Mouse (Mus musculus) neural tube, embryonic 14.5 days (tissue): ENCODE measurements around the gene Olfr786. TPM values are rescaled to one million over a fixed set of nuclear protein-coding genes. Genes with fewer than 3 reads are reported as not detected.

ENCODE experiments used
- ATAC-seq: fragments of 200-750 bp; cut with Nextera tagmentation; 2 replicates; pipeline ENCODE4 v1.8.0; 2017; ENCODE audit warnings: low read depth, mild to moderate bottlenecking, moderate TSS enrichment, moderate library complexity
- H3K27ac ChIP-seq: fragments of 300-500 bp; sonication (generic); 2 replicates; pipeline ENCODE4 v1.5.1; 2014; ENCODE audit warnings: low read depth, mild to moderate bottlenecking, control low read depth, low read length, moderate library complexity, mixed read lengths
- H3K27me3 ChIP-seq: fragments of 300-500 bp; sonication (generic); 2 replicates; pipeline ENCODE4 v1.6.1; 2014; ENCODE audit warnings: low read length; ENCODE audit not compliant: control insufficient read depth, insufficient read depth
- H3K36me3 ChIP-seq: fragments of 300-500 bp; sonication (generic); 2 replicates; pipeline ENCODE4 v1.6.1; 2014; ENCODE audit warnings: low read length, mixed read lengths; ENCODE audit not compliant: control insufficient read depth, insufficient read depth
- H3K4me1 ChIP-seq: fragments of 300-500 bp; sonication (generic); 2 replicates; pipeline ENCODE4 v1.6.1; 2014; ENCODE audit warnings: low read length; ENCODE audit not compliant: control insufficient read depth, insufficient read depth
- H3K4me2 ChIP-seq: fragments of 300-500 bp; sonication (generic); 2 replicates; pipeline ENCODE4 v1.6.1; 2014; ENCODE audit warnings: mild to moderate bottlenecking, low read depth, low read length, control low read depth
- H3K4me3 ChIP-seq: fragments of 300-500 bp; sonication (generic); 2 replicates; pipeline ENCODE4 v1.5.1; 2014; ENCODE audit warnings: low read depth, low read length, control low read depth, mixed read lengths
- H3K9ac ChIP-seq: fragments of 300-500 bp; sonication (generic); replicated peaks from 2 replicates; pipeline ENCODE4 v1.6.1; 2014; ENCODE audit warnings: low read depth, mild to moderate bottlenecking, control low read depth, low read length, mixed read lengths
- H3K9me3 ChIP-seq: fragments of 300-500 bp; sonication (generic); 2 replicates; pipeline ENCODE4 v1.6.1; 2016; ENCODE audit warnings: low read length; ENCODE audit not compliant: control insufficient read depth
- WGBS: fragments of 180-500 bp; shearing (Covaris S2); extraction: QIAGEN DNeasy Blood & Tissue Kit; methylation state at CpG from one replicate; pipeline ENCODE4 v1.1.7; 2014; 5-methylcytosine and 5-hydroxymethylcytosine counted together
- polyA plus RNA-seq: library from polyadenylated mRNA; unstranded; fragments of >200 nt; fragmentation: Nextera tagmentation; extraction: Ambion mirVana; gene quantifications from 2 replicates; pipeline ENCODE4 v1.2.1, GENCODE M21; 2014

The Olfr786 gene
- 0.15 TPM in 1 of 2 replicates, not detected in the other for polyA plus RNA-seq

GRCm38 (mm10) chr10:129427006-129427405 is at the start of gene Olfr786:
Gene Olfr786, plus strand, starts transcription at chr10:129427306.
- Histone ChIP-seq H3K36me3 (no peaks in the 10 kb centered on the region), H3K4me3 (no peak within 1 kb of the TSS), H3K27ac (no peak within 1 kb of the TSS), H3K4me1 (no peaks in the 10 kb centered on the region), H3K9me3 (no peaks in the 10 kb centered on the region), H3K4me2 (no peak within 1 kb of the TSS), H3K9ac (no peak within 1 kb of the TSS), H3K27me3 (no peaks in the 10 kb centered on the region)
- ATAC-seq: no peak

GRCm38 (mm10) chr10:129383783-129384182 is 43.3 kb upstream of the Olfr786 start, which contains the start of gene Olfr784:
Gene Olfr784, plus strand, starts transcription at chr10:129384083.
- Histone ChIP-seq H3K27ac (no peak within 1 kb of the TSS), H3K4me1 (no peaks in the 10 kb centered on the region), H3K36me3 (no peaks in the 10 kb centered on the region), H3K4me2 (no peak within 1 kb of the TSS), H3K9me3 (no peaks in the 10 kb centered on the region), H3K9ac (no peak within 1 kb of the TSS), H3K27me3 (no peaks in the 10 kb centered on the region), H3K4me3 (no peak within 1 kb of the TSS)
- ATAC-seq: no peak

GRCm38 (mm10) chr10:129400892-129401291 is 26.2 kb upstream of the Olfr786 start:
- Histone ChIP-seq H3K4me2 (no peak overlapping the region), H3K4me3 (no peak overlapping the region), H3K9me3 (no peaks in the 10 kb centered on the region), H3K4me1 (no peaks in the 10 kb centered on the region), H3K27me3 (no peaks in the 10 kb centered on the region), H3K27ac (no peak overlapping the region), H3K9ac (no peak overlapping the region), H3K36me3 (no peaks in the 10 kb centered on the region)
- WGBS: 50% methylated on average over 5 of the region's 5 CpGs
- no peak for ATAC-seq

- H3K36me3 ChIP-seq: no peaks in the 10 kb centered on the region
- WGBS: 80% methylated on average over 2 of the region's 2 CpGs
These were observed 22.0 kb upstream of the Olfr786 start, which contains the start of gene Olfr785 for GRCm38 (mm10) chr10:129405126-129405525. Gene Olfr785, plus strand, starts transcription at chr10:129405426.

GRCm38 (mm10) chr10:129461562-129461961 is 34.5 kb downstream of the Olfr786 start, which contains the start of gene Olfr787:
Gene Olfr787, plus strand, starts transcription at chr10:129461862.
- Histone ChIP-seq H3K27me3 (no peaks in the 10 kb centered on the region), H3K27ac (no peak within 1 kb of the TSS), H3K9ac (no peak within 1 kb of the TSS), H3K4me1 (no peaks in the 10 kb centered on the region), H3K4me3 (no peak within 1 kb of the TSS), H3K9me3 (no peaks in the 10 kb centered on the region), H3K4me2 (no peak within 1 kb of the TSS), H3K36me3 (no peaks in the 10 kb centered on the region)
- ATAC-seq: no peak
- 86% methylated on average over 3 of the region's 3 CpGs for WGBS

More at GRCm38 (mm10) chr10:129405126-129405525, 22.0 kb upstream of the Olfr786 start, which contains the start of gene Olfr785:
- Histone ChIP-seq H3K4me2 (no peak within 1 kb of the TSS), H3K9me3 (no peaks in the 10 kb centered on the region), H3K9ac (no peak within 1 kb of the TSS), H3K27me3 (no peaks in the 10 kb centered on the region), H3K27ac (no peak within 1 kb of the TSS), H3K4me3 (no peak within 1 kb of the TSS), H3K4me1 (no peaks in the 10 kb centered on the region)
- no peak for ATAC-seq

GRCm38 (mm10) chr10:129470698-129471097 is 43.6 kb downstream of the Olfr786 start, which contains the start of gene Olfr788:
Gene Olfr788, plus strand, starts transcription at chr10:129470998.
- H3K9me3 ChIP-seq: no peaks in the 10 kb centered on the region
- H3K4me2 ChIP-seq: no peak within 1 kb of the TSS
- ATAC-seq: no peak
- no peak within 1 kb of the TSS for H3K4me3 ChIP-seq
- no peak within 1 kb of the TSS for H3K27ac ChIP-seq
- no peak within 1 kb of the TSS for H3K9ac ChIP-seq
- no peaks in the 10 kb centered on the region for H3K4me1 ChIP-seq
- no peaks in the 10 kb centered on the region for H3K27me3 ChIP-seq
- H3K36me3 ChIP-seq: no peaks in the 10 kb centered on the region

GRCm38 (mm10) chr10:129473256-129473655 is 46.1 kb downstream of the Olfr786 start:
- Histone ChIP-seq H3K4me3 (no peak overlapping the region), H3K36me3 (no peaks in the 10 kb centered on the region), H3K4me1 (no peaks in the 10 kb centered on the region), H3K9me3 (no peaks in the 10 kb centered on the region), H3K4me2 (no peak overlapping the region), H3K27ac (no peak overlapping the region), H3K9ac (no peak overlapping the region), H3K27me3 (no peaks in the 10 kb centered on the region)
- ATAC-seq: no peak
- WGBS: 69% methylated on average over 2 of the region's 2 CpGs

GRCm38 (mm10) chr10:129473723-129474122 is 46.6 kb downstream of the Olfr786 start:
- H3K4me3 ChIP-seq: no peak overlapping the region
- no peaks in the 10 kb centered on the region for H3K4me1 ChIP-seq
- H3K27ac ChIP-seq: no peak overlapping the region
- H3K4me2 ChIP-seq: no peak overlapping the region
- no peaks in the 10 kb centered on the region for H3K36me3 ChIP-seq
- ATAC-seq: no peak
- no peaks in the 10 kb centered on the region for H3K9me3 ChIP-seq
- H3K27me3 ChIP-seq: no peaks in the 10 kb centered on the region
- H3K9ac ChIP-seq: no peak overlapping the region

- Histone ChIP-seq H3K4me3 (no peak within 1 kb of the TSS), H3K9me3 (no peaks in the 10 kb centered on the region), H3K27ac (no peak within 1 kb of the TSS), H3K9ac (no peak within 1 kb of the TSS), H3K27me3 (no peaks in the 10 kb centered on the region), H3K4me2 (no peak within 1 kb of the TSS), H3K4me1 (no peaks in the 10 kb centered on the region), H3K36me3 (no peaks in the 10 kb centered on the region)
- WGBS: 70% methylated on average over 2 of the region's 2 CpGs
- no peak for ATAC-seq
These were observed 57.3 kb downstream of the Olfr786 start, which contains the start of gene Olfr789 for GRCm38 (mm10) chr10:129484452-129484851. Gene Olfr789, plus strand, starts transcription at chr10:129484752.
